Mouse (Mus musculus) lung, postnatal 0 days (tissue): ENCODE measurements around the gene Pecr.

Experiments used
- CTCF ChIP-seq: IDR thresholded peaks from 2 replicates; pipeline ENCODE4 v1.5.1; 2016; ENCODE audit warnings: antibody characterized with exemption, mild to moderate bottlenecking
- EP300 ChIP-seq: IDR thresholded peaks from 2 replicates; pipeline ENCODE4 v1.6.1; 2016; ENCODE audit warnings: antibody characterized with exemption, mild to moderate bottlenecking, control low read depth

GRCm38 (mm10) chr1:72278085-72278484, 6.0 kb downstream of the Pecr start:
- TF ChIP-seq CTCF (no peak), EP300 (no peak)
